25 mouse cellular contexts compared by ENCODE assay signal in the genomic region with DNA sequence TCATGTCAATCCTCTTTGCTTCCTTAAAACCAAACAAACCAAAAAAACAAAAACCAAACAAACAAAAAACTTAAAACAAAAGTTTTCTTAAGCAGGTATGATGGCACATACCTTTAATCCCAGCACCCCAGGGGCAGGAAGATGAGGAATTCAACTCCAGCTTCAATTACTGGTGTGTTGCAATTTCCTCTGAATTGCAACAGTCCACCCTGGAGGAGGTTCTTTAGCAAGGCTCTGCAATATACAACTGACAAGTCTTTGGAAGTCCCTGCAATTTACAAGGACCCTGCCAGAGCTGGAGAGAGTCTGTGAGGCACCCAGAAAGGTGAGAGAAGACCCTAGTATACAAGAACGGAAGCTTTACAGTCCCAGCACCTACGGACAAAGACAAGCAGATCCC. TPM values are rescaled to one million over a fixed set of nuclear protein-coding genes. Genes with fewer than 3 reads are reported as not detected.
DNase-seq lines count a peak whose midpoint lies in the region; TF ChIP-seq lines count a peak whose summit lies in the region.
"Had no signal": no experiment of that assay in that cellular context is flagged by ENCODE, and none has a peak within 500 bp of the region (broad histone marks: within the 10 kb centered on the region; RNA-seq: fewer than 3 reads in every experiment).

No protein-coding gene starts in this region.

- peak; percentile 3 for DNase-seq in lung, postnatal 36 days
- no peak for DNase-seq in lung, adult 2 months
- peak; percentile 30 for DNase-seq in NIH3T3 (ENCODE audit: low read depth)
- peak; percentile 93 for DNase-seq in gonadal fat pad, adult 2 months (ENCODE audit: low read depth)
- no peak for DNase-seq in lung, postnatal 4 days
- no peak for DNase-seq in adrenal gland, adult 2 months
- DNase-seq: adrenal gland, adult 8-10 months; adrenal gland, postnatal 14 days; adrenal gland, postnatal 36 days; B cell, adult 2 months; cerebellum, adult 11-12 months; cerebellum, adult 2 months; cerebellum, adult 9-10 months; cerebellum, postnatal 10 days; cerebellum, postnatal 25 days had no signal

- WGBS in lung, adult 2 months, result 89% methylated on average over 2 of the region's 2 CpGs

- H3K4me1 ChIP-seq in lung, adult 2 months (ENCODE audit: control insufficient read depth, insufficient read depth, low read length), result no peaks in the 10 kb centered on the region

- TF ChIP-seq CTCF in lung, adult 2 months (IDR thresholded peaks at IDR 0.05; ENCODE audit: insufficient read depth, low read length), result no peak

- no peak for TF ChIP-seq POLR2A in lung, adult 2 months (IDR thresholded peaks at IDR 0.05; ENCODE audit: borderline replicate concordance, extremely low read depth, low read depth, low read length)

- no peak overlapping the region for H3K4me3 ChIP-seq in lung, adult 2 months (replicated peaks; ENCODE audit: extremely low read depth, low read depth, low read length)
- H3K4me3 ChIP-seq: embryonic facial prominence, embryonic 10.5 days; embryonic facial prominence, embryonic 12.5 days; forebrain, embryonic 10.5 days; forebrain, embryonic 12.5 days had no signal

RNA-seq across cellular contexts. Expression of a gene that starts 4.8 kb away (rescaled TPM):
- 0.05 and 0.19 TPM in 2 replicates for polyA plus RNA-seq in lung, adult 2 months (2012; rRNA removed)
- 3.9 and 4.5 TPM in 2 replicates for polyA plus RNA-seq in gonadal fat pad, adult 2 months (2012; rRNA removed)
- 1 to 10 TPM in 1 of 2 experiments, under 1 TPM in 1; 0.32 to 3.8 TPM for total RNA-seq in adrenal gland, adult 2 months (2021)
- 0.24 and 0.98 TPM in 2 replicates for polyA plus RNA-seq in adrenal gland, adult 2 months (2012; rRNA removed)
- total RNA-seq: CH12.LX, G1E had no signal
- polyA plus RNA-seq: CD4-positive, CD25-positive, alpha-beta regulatory T cell, adult 4 months; cerebellum, adult 2 months; cortical plate, adult 2 months; embryonic facial prominence, embryonic 10.5 days; forebrain, embryonic 10.5 days; forebrain, embryonic 12.5 days; forebrain, embryonic 14.5 days; forebrain, embryonic 16.5 days; G1E had no signal

RNA-seq across cellular contexts. Expression of a gene that starts 47.8 kb away (rescaled TPM):
- polyA plus RNA-seq in lung, adult 2 months (2012; rRNA removed), result 53.7 and 67.0 TPM in 2 replicates
- 149 and 228 TPM in 2 replicates for polyA plus RNA-seq in gonadal fat pad, adult 2 months (2012; rRNA removed)
- 10 to 100 TPM; 23.0 to 26.4 TPM for total RNA-seq in adrenal gland, adult 2 months (2021)
- 82.2 and 91.8 TPM in 2 replicates for polyA plus RNA-seq in adrenal gland, adult 2 months (2012; rRNA removed)
- polyA plus RNA-seq: G1E had no signal

Comparison
In these comparisons a context has a peak if more than half of its experiments do, and no peak if none do; other contexts are left out.
1. DNase-seq: peak in lung, postnatal 36 days (single experiment), NIH3T3 (single experiment) and gonadal fat pad, adult 2 months (single experiment); none in lung, adult 2 months (single experiment), lung, postnatal 4 days (0 of 2) and adrenal gland, adult 2 months (single experiment).